Mouse (Mus musculus) ES-Bruce4 (cell line): ENCODE data around the gene Aqp9. TPM values are rescaled to one million over a fixed set of nuclear protein-coding genes. Genes with fewer than 3 reads are reported as not detected.

Experiments
- H3K27ac ChIP-seq: 2 replicates; pipeline ENCODE4 v1.5.1; 2012; ENCODE audit warnings: low read length, inconsistent platforms; ENCODE audit not compliant: insufficient read depth
- H3K27me3 ChIP-seq: 2 replicates; pipeline ENCODE4 v1.6.1; 2012; ENCODE audit warnings: mild to moderate bottlenecking, low read length, inconsistent platforms; ENCODE audit not compliant: control insufficient read depth, poor library complexity, insufficient read depth, severe bottlenecking
- H3K36me3 ChIP-seq: 2 replicates; pipeline ENCODE4 v1.6.1; 2012; ENCODE audit warnings: inconsistent platforms, mild to moderate bottlenecking, low read length, moderate library complexity; ENCODE audit not compliant: control insufficient read depth, poor library complexity, insufficient read depth, severe bottlenecking
- H3K4me1 ChIP-seq: one replicate; pipeline ENCODE4 v1.8.1; 2011; ENCODE audit warnings: low read length; ENCODE audit not compliant: control insufficient read depth, insufficient read depth
- H3K4me3 ChIP-seq: 2 replicates; pipeline ENCODE4 v1.5.1; 2011; ENCODE audit warnings: low read depth, mild to moderate bottlenecking, low read length
- H3K9ac ChIP-seq: 2 replicates; pipeline ENCODE4 v1.6.1; 2012; ENCODE audit warnings: low read depth, mild to moderate bottlenecking, inconsistent platforms; ENCODE audit not compliant: poor library complexity, severe bottlenecking
- H3K9me3 ChIP-seq: replicated peaks from 2 replicates; pipeline ENCODE4 v1.6.1; 2012; ENCODE audit warnings: mild to moderate bottlenecking, low read length, inconsistent platforms; ENCODE audit not compliant: control insufficient read depth, poor library complexity, insufficient read depth, severe bottlenecking
- CTCF ChIP-seq: IDR thresholded peaks from one replicate; pipeline ENCODE4 v1.8.1; 2011; ENCODE audit warnings: low read depth, low read length
- EP300 ChIP-seq: IDR thresholded peaks from 2 replicates; pipeline ENCODE4 v1.6.1; 2011; ENCODE audit warnings: low read depth, low read length; ENCODE audit not compliant: insufficient read depth
- POLR2A ChIP-seq: IDR thresholded peaks from one replicate; pipeline ENCODE4 v1.8.1; 2011; ENCODE audit warnings: low read length; ENCODE audit not compliant: insufficient read depth
- polyA plus RNA-seq: library from polyadenylated mRNA; stranded (reverse); fragments of >200 nt; gene quantifications from 2 replicates; pipeline ENCODE4 v1.2.4, GENCODE M21; 2011; ENCODE audit warnings: low read depth; ENCODE audit not compliant: missing spikeins, insufficient read depth, insufficient read length

Gene Aqp9
- polyA plus RNA-seq, 1 experiment = not detected

DNA sequence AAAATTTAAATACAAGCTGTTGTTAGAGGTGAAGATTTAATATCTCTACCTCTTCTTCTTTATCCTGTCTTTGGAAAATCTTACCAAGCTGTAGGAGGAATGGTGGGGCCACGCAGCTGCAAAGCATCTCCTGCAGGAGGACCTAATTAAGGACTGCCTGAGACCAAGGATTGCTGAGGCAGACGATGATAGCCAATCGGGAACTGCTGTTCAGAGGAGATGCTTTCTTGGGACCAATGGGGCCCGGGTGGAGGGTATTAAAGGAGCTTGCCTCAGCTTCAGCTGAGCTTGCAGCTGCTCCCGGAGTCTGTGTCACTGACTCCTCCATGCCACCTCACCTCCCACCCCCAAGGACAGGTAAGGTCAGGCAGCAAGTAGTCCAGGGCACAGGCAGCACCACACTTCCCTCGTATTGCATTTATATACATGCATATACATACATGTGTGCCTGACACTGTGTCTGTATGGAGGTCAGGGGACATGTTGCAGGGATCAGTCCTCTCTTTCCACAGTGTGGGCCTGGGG is 99.6 kb downstream of the Aqp9 start:
- H3K36me3 ChIP-seq = no peaks in the 10 kb centered on the region
- no peaks in the 10 kb centered on the region for H3K9me3 ChIP-seq
- H3K27me3 ChIP-seq = no peaks in the 10 kb centered on the region
- no peak overlapping the region for H3K4me3 ChIP-seq
- H3K27ac ChIP-seq = no peak overlapping the region
- no peak overlapping the region for H3K9ac ChIP-seq
- H3K4me1 ChIP-seq = no peaks in the 10 kb centered on the region
- no peak for TF ChIP-seq POLR2A
- no peak for TF ChIP-seq EP300
- TF ChIP-seq CTCF = no peak

DNA sequence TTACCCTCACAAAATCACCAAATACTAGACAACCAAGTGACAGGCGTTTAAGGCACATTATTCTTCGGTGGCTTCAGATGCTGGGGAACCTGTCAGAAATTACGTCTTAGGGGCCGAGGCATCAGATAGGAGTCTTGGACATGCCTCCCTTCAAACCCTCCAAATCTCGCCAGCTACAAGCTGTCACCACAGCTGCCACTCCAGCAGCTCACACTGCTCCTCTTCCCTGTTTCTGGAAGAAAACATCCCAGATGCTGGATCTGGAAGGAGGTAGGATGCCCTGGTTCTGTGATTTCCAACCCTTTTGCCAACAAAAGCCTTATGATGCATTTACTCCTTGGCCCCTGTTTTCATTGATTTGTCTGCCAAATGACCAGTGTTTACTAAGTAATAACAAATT is 101.3 kb downstream of the Aqp9 start:
- TF ChIP-seq POLR2A = no peak
- TF ChIP-seq EP300 = no peak
- TF ChIP-seq CTCF = no peak
- no peak overlapping the region for H3K27ac ChIP-seq
- no peak overlapping the region for H3K4me3 ChIP-seq
- H3K27me3 ChIP-seq = no peaks in the 10 kb centered on the region
- H3K36me3 ChIP-seq = no peaks in the 10 kb centered on the region
- no peaks in the 10 kb centered on the region for H3K4me1 ChIP-seq
- no peaks in the 10 kb centered on the region for H3K9me3 ChIP-seq
- H3K9ac ChIP-seq = no peak overlapping the region

- H3K27me3 ChIP-seq = no peaks in the 10 kb centered on the region
- no peak overlapping the region for H3K4me3 ChIP-seq
- TF ChIP-seq EP300 = no peak
- TF ChIP-seq CTCF = no peak
- TF ChIP-seq POLR2A = no peak
- H3K36me3 ChIP-seq = no peaks in the 10 kb centered on the region
- H3K4me1 ChIP-seq = no peaks in the 10 kb centered on the region
- H3K27ac ChIP-seq = no peak overlapping the region
- no peaks in the 10 kb centered on the region for H3K9me3 ChIP-seq
- H3K9ac ChIP-seq = no peak overlapping the region
Observed at GRCm38 (mm10) chr9:71066491-71066890, 102.0 kb downstream of the Aqp9 start.

GRCm38 (mm10) chr9:71065343-71065875 is 103.1 kb downstream of the Aqp9 start:
- TF ChIP-seq EP300 = no peak
- no peak for TF ChIP-seq CTCF
- no peak for TF ChIP-seq POLR2A
- no peaks in the 10 kb centered on the region for H3K9me3 ChIP-seq
- H3K4me1 ChIP-seq = no peaks in the 10 kb centered on the region
- H3K4me3 ChIP-seq = no peak overlapping the region
- H3K36me3 ChIP-seq = no peaks in the 10 kb centered on the region
- H3K27ac ChIP-seq = no peak overlapping the region
- no peak overlapping the region for H3K9ac ChIP-seq
- no peaks in the 10 kb centered on the region for H3K27me3 ChIP-seq

- Histone ChIP-seq H3K27me3 (no peaks in the 10 kb centered on the region), H3K4me3 (no peak overlapping the region), H3K4me1 (no peaks in the 10 kb centered on the region), H3K36me3 (no peaks in the 10 kb centered on the region), H3K9me3 (no peaks in the 10 kb centered on the region), H3K27ac (no peak overlapping the region), H3K9ac (no peak overlapping the region)
- TF ChIP-seq POLR2A = no peak
- no peak for TF ChIP-seq EP300
- no peak for TF ChIP-seq CTCF
Observed at GRCm38 (mm10) chr9:71064291-71064840, 104.1 kb downstream of the Aqp9 start.

DNA sequence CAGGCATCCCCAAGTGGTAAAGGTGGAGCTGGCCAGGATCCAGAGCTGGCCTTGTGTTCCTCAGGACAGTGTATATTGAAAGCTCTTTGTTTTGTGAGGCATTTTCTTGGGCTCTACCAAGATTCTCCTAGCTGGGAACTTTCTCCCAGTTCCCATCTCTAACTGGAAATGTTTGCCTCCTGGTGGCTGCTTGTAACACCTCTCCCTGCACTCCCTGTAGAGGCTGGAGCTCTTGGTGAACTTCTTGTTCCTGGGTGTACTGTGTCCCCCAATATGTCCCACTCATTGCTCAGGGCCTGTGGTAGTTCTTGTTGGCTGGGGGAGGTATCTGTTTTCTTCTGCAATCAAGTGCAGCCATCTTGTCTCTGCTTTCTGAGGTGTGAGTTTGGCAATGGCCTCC is 104.9 kb downstream of the Aqp9 start:
- Histone ChIP-seq H3K9me3 (no peaks in the 10 kb centered on the region), H3K4me3 (no peak overlapping the region), H3K27me3 (no peaks in the 10 kb centered on the region), H3K9ac (no peak overlapping the region), H3K4me1 (no peaks in the 10 kb centered on the region), H3K27ac (no peak overlapping the region), H3K36me3 (no peaks in the 10 kb centered on the region)
- TF ChIP-seq CTCF = no peak
- TF ChIP-seq POLR2A = no peak
- no peak for TF ChIP-seq EP300
